Mouse (Mus musculus) heart, embryonic 12.5 days (tissue): ENCODE results near the gene Tfrc. TPM values are rescaled to one million over a fixed set of nuclear protein-coding genes. Genes with fewer than 3 reads are reported as not detected.
A peak's percentile ranks its signal among the peaks of the same experiment; 100 is the strongest.
"Not testable (repeated sequence)": the region's sequence is repeated elsewhere in the genome, so short reads cannot be mapped to it uniquely, and the experiment has no call there.

ENCODE experiments used
- ATAC-seq: fragments of 200-750 bp; cut with Nextera tagmentation; 2 replicates; pipeline ENCODE4 v1.8.0; 2017; ENCODE audit warnings: moderate TSS enrichment, moderate library complexity; ENCODE audit not compliant: insufficient number of reproducible peaks, low FRiP score
- H3K27ac ChIP-seq: fragments of 300-500 bp; sonication (generic); 2 replicates; pipeline ENCODE4 v1.5.1; 2016; ENCODE audit warnings: mild to moderate bottlenecking, moderate library complexity; ENCODE audit not compliant: poor library complexity, severe bottlenecking
- H3K27me3 ChIP-seq: fragments of 300-500 bp; sonication (generic); replicated peaks from 2 replicates; pipeline ENCODE4 v1.6.1; 2016; ENCODE audit warnings: mild to moderate bottlenecking, moderate library complexity
- H3K36me3 ChIP-seq: fragments of 300-500 bp; sonication (generic); 2 replicates; pipeline ENCODE4 v1.6.1; 2016; ENCODE audit warnings: mild to moderate bottlenecking, moderate library complexity
- H3K4me1 ChIP-seq: fragments of 300-500 bp; sonication (generic); replicated peaks from 2 replicates; pipeline ENCODE4 v1.6.1; 2016; ENCODE audit warnings: mild to moderate bottlenecking
- H3K4me2 ChIP-seq: fragments of 300-500 bp; sonication (generic); 2 replicates; pipeline ENCODE4 v1.6.1; 2016; ENCODE audit warnings: mild to moderate bottlenecking, moderate library complexity
- H3K4me3 ChIP-seq: fragments of 300-500 bp; sonication (generic); 2 replicates; pipeline ENCODE4 v1.5.1; 2016; ENCODE audit warnings: mild to moderate bottlenecking
- H3K9ac ChIP-seq: fragments of 300-500 bp; sonication (generic); 2 replicates; pipeline ENCODE4 v1.6.1; 2016; ENCODE audit warnings: mild to moderate bottlenecking, moderate library complexity
- H3K9me3 ChIP-seq: fragments of 300-500 bp; sonication (generic); replicated peaks from 2 replicates; pipeline ENCODE4 v1.6.1; 2016; ENCODE audit warnings: mild to moderate bottlenecking, moderate library complexity
- WGBS: fragments of 180-500 bp; shearing (Covaris S2); methylation state at CpG from one replicate; pipeline ENCODE4 v1.1.7; 2016; 5-methylcytosine and 5-hydroxymethylcytosine counted together
- polyA plus RNA-seq: library from polyadenylated mRNA; unstranded; fragments of >200 nt; fragmentation: Nextera tagmentation; extraction: Ambion mirVana; gene quantifications from 2 replicates; pipeline ENCODE4 v1.2.1, GENCODE M21; 2016

Tfrc gene
- polyA plus RNA-seq, 1 experiment from 2014 or later = 58.2 TPM

DNA sequence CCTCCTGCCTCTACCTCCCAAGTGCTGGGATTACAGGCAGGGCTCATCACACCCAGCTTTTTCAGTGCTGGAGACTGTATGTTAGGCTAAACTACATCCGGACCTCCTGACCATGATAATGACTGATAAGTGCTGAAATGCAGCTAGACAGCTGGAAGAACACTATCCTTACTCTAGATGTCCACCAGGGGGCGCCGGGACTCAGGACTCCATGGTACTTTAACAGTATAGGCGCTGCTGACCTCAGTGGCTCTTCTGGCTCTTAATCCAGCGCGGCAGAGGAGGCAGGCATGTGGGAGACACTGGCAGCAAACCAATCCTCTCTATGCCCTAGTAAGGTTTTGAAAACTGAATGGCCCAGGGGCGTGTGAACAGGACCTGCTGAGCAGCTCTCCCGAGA, 29.8 kb downstream of the Tfrc start:
- H3K4me1 ChIP-seq = peaks cover 15% of the 10 kb centered on the region; the same call in 1 of the 2 replicates
- no peaks in the 10 kb centered on the region for H3K27me3 ChIP-seq
- 9% methylated on average over 8 of the region's 8 CpGs for WGBS
- no peak overlapping the region for H3K9ac ChIP-seq
- no peak overlapping the region for H3K4me2 ChIP-seq
- no peak overlapping the region for H3K27ac ChIP-seq
- H3K4me3 ChIP-seq = no peak overlapping the region
- peak; percentile 66; the same call in 1 of the 2 replicates for ATAC-seq
- H3K36me3 ChIP-seq = no peaks in the 10 kb centered on the region
- H3K9me3 ChIP-seq = no peaks in the 10 kb centered on the region

- no peak overlapping the region for H3K27ac ChIP-seq
- H3K9ac ChIP-seq = no peak overlapping the region
- no peak for ATAC-seq
- WGBS = 59% methylated on average over 5 of the region's 5 CpGs
- no peaks in the 10 kb centered on the region for H3K9me3 ChIP-seq
- peaks cover 23% of the 10 kb centered on the region for H3K4me1 ChIP-seq
- no peaks in the 10 kb centered on the region for H3K36me3 ChIP-seq
- no peak overlapping the region for H3K4me3 ChIP-seq
- no peaks in the 10 kb centered on the region for H3K27me3 ChIP-seq
- no peak overlapping the region for H3K4me2 ChIP-seq
Observed at GRCm38 (mm10) chr16:32640096-32640495, 31.4 kb downstream of the Tfrc start.

DNA sequence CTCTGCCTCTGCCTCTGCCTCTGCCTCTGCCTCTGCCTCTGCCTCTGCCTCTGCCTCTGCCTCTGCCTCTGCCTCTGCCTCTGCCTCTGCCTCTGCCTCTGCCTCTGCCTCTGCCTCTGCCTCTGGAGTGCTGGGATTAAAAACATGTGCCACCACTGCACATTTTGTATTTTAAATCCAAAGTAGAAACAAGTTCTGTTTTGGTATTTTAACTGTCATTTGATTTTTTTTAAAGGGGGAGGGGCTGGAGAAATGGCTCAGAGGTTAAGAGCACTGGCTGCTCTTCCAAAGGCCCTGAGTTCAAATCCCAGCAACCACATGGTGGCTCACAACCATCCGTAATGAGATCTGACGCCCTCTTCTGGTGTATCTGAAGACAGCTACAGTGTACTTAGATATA, 32.0 kb downstream of the Tfrc start:
- H3K4me2 ChIP-seq, H3K4me3 ChIP-seq, ATAC-seq, H3K9ac ChIP-seq, H3K9me3 ChIP-seq, H3K27ac ChIP-seq, H3K27me3 ChIP-seq, H3K36me3 ChIP-seq: not testable (repeated sequence)
- H3K4me1 ChIP-seq = peaks cover 29% of the 10 kb centered on the region
- WGBS = 67% methylated on average over 2 of the region's 2 CpGs

DNA sequence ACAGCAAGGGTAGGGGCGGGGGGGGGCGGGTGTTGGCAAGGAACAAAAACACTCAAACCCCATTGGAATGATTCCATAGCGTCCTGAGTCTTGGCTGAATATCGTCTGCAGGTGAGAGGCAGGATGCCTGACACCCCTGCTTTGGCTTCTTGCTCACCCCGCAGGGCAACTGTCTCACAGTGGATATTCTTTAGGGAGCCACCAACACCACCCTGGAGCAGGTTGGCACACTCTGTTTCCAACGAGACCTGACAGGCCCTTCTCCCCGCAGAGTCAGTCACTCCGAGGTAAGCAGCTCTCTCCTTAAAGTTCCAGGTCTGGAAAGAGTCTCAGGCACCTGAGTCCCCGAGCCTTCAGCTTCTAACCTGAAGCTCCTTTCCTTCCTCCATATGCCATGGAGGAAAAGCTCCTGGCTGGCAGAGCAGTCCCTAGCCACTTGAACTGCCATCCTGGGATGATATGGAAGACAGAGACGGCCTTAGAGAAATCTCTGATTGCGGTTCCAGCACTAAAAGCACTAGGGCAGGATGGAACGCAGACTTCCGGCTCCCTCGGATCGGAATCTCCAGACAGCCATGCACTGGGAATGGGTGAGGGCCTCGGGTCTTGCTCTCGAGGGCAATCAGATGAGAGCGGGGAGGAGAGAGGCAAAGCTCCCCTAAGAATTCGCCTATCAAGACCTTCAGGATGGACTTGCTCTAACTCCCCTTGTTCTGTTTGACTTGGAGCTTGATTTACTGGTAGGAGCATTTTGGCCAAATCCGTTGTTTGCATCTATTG, 32.9 kb downstream of the Tfrc start:
- H3K27me3 ChIP-seq = no peaks in the 10 kb centered on the region
- H3K9ac ChIP-seq = no peak overlapping the region
- no peak overlapping the region for H3K4me2 ChIP-seq
- no peak overlapping the region for H3K4me3 ChIP-seq
- peaks cover 36% of the 10 kb centered on the region for H3K4me1 ChIP-seq
- no peak for ATAC-seq
- WGBS = 58% methylated on average over 18 of the region's 20 CpGs
- no peaks in the 10 kb centered on the region for H3K36me3 ChIP-seq
- H3K27ac ChIP-seq = no peak overlapping the region
- no peaks in the 10 kb centered on the region for H3K9me3 ChIP-seq

DNA sequence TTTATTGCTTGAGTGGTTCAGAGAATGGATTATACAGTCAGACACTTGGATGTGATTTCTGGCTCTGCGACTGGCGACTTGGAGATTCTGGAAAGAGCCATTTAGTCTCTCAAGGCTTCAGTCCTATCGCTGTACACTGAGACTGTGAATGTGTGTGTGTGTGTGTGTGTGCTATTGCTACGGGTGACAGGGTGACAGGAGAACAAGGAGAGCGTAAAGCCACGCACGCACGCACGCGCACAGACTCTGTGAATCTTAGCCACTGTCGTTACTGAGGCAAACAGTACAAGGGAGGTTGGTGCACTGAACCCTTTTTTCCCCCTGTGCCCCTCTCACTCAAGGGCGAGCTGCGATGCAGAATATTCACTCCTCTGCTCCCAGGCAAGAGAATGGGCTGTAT, 33.6 kb downstream of the Tfrc start:
- Histone ChIP-seq H3K4me2 (no peak overlapping the region), H3K27me3 (no peaks in the 10 kb centered on the region), H3K36me3 (no peaks in the 10 kb centered on the region), H3K4me3 (no peak overlapping the region), H3K9me3 (no peaks in the 10 kb centered on the region), H3K4me1 (peaks cover 36% of the 10 kb centered on the region), H3K9ac (no peak overlapping the region), H3K27ac (no peak overlapping the region)
- 74% methylated on average over 13 of the region's 13 CpGs for WGBS
- ATAC-seq = no peak

GRCm38 (mm10) chr16:32643661-32644061, 34.9 kb downstream of the Tfrc start, which contains the start of gene Tnk2:
Gene Tnk2, plus strand, starts transcription at chr16:32643874.
- WGBS = 4% methylated on average over 38 of the region's 40 CpGs
- peak within 1 kb of the TSS; percentile 93 for H3K4me2 ChIP-seq
- H3K27ac ChIP-seq = peak within 1 kb of the TSS; percentile 54
- H3K4me1 ChIP-seq = peaks cover 36% of the 10 kb centered on the region
- ATAC-seq = peak; percentile 89
- H3K9ac ChIP-seq = peak within 1 kb of the TSS; percentile 90
- H3K27me3 ChIP-seq = no peaks in the 10 kb centered on the region
- H3K4me3 ChIP-seq = peak within 1 kb of the TSS; percentile 87
- no peaks in the 10 kb centered on the region for H3K36me3 ChIP-seq
- H3K9me3 ChIP-seq = no peaks in the 10 kb centered on the region

DNA sequence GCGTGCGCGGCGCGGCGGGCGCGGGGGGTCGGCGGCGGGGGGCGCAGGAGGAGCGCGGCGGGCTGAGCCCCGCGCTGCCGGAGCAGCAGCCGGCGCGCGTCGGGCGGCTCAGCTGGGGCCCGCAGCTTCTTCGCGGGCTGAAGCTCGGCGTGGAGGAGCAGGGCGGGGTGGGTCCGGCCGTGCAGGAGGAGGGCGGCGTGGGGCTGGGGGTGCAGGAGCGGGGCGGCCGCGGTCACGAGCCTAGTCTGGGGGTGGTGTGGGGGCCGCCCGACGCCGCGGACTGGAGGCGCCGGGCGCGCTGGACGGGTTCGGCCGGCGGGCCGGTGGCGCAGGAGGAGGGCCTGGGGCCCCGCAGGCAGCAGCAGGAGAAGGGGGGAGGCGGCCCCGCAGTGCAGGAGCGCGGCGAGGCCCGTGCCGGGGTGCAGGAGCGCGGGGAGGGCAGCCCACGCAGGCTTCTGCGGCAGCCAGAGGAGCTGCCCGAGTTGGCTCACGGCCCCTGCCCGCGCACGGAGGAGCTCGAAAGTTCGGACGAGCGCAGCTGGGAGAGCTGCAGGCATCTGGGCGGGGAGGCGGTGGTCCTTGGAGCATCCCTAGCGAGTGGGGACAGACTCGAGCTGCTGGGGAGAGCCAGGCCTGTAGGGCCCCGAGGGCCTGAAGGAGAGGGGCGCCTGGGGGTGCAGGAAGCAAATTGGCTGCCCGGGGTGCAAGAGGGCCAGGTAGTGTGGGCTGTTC, 35.5 kb downstream of the Tfrc start:
- WGBS = under 1% methylated on average over 50 of the region's 82 CpGs
- no peaks in the 10 kb centered on the region for H3K27me3 ChIP-seq
- no peaks in the 10 kb centered on the region for H3K36me3 ChIP-seq
- peak overlapping the region; percentile 90 for H3K9ac ChIP-seq
- peaks cover 36% of the 10 kb centered on the region for H3K4me1 ChIP-seq
- peak overlapping the region; percentile 54 for H3K27ac ChIP-seq
- peak overlapping the region; percentile 87 for H3K4me3 ChIP-seq
- H3K9me3 ChIP-seq = no peaks in the 10 kb centered on the region
- peak overlapping the region; percentile 93 for H3K4me2 ChIP-seq
- peak; percentile 65 for ATAC-seq

- Histone ChIP-seq H3K9ac (peak overlapping the region; percentile 90), H3K36me3 (no peaks in the 10 kb centered on the region), H3K27ac (peak overlapping the region; percentile 54; the same call in 1 of the 2 replicates), H3K4me1 (peaks cover 36% of the 10 kb centered on the region), H3K9me3 (no peaks in the 10 kb centered on the region), H3K4me2 (peak overlapping the region; percentile 93), H3K27me3 (no peaks in the 10 kb centered on the region), H3K4me3 (peak overlapping the region; percentile 87)
- WGBS = 12% methylated on average over 12 of the region's 12 CpGs
- no peak for ATAC-seq
Observed at GRCm38 (mm10) chr16:32644801-32645170, 36.1 kb downstream of the Tfrc start.

GRCm38 (mm10) chr16:32645361-32645914, 36.7 kb downstream of the Tfrc start:
- ATAC-seq = peak; percentile 65
- no peaks in the 10 kb centered on the region for H3K36me3 ChIP-seq
- no peaks in the 10 kb centered on the region for H3K9me3 ChIP-seq
- WGBS = 10% methylated on average over 14 of the region's 14 CpGs
- H3K9ac ChIP-seq = peak overlapping the region; percentile 90; the same call in 1 of the 2 replicates
- H3K4me3 ChIP-seq = peak overlapping the region; percentile 87
- no peaks in the 10 kb centered on the region for H3K27me3 ChIP-seq
- H3K27ac ChIP-seq = no peak overlapping the region
- peak overlapping the region; percentile 93 for H3K4me2 ChIP-seq
- peaks cover 33% of the 10 kb centered on the region for H3K4me1 ChIP-seq

DNA sequence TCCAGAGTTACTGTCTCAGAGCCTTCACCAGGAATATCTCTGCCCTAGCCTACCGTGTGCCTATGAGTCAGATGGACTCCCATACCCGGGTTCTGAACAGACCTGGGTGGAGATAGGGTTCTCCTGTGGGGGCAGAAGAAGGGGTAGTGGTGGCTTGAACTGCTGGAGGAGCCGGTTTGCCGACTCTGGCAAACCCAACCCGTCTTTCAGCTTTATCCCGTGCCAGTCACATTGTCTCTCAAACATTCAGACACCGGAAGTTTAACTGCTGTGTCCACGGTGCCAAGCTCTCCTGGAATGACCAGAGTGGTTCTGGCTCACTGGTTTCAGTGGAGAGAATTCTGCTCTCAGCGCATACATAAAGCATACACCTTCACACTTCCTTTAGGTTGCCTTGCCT, 37.3 kb downstream of the Tfrc start:
- Histone ChIP-seq H3K9ac (no peak overlapping the region), H3K9me3 (no peaks in the 10 kb centered on the region), H3K27ac (no peak overlapping the region), H3K4me2 (peak overlapping the region; percentile 93), H3K36me3 (no peaks in the 10 kb centered on the region), H3K4me1 (peaks cover 36% of the 10 kb centered on the region), H3K27me3 (no peaks in the 10 kb centered on the region), H3K4me3 (no peak overlapping the region; the same call in 1 of the 2 replicates)
- no peak for ATAC-seq
- 85% methylated on average over 9 of the region's 9 CpGs for WGBS

- Histone ChIP-seq H3K27ac (no peak overlapping the region), H3K4me3 (no peak overlapping the region), H3K9me3 (no peaks in the 10 kb centered on the region), H3K4me2 (no peak overlapping the region), H3K9ac (no peak overlapping the region), H3K27me3 (no peaks in the 10 kb centered on the region), H3K36me3 (no peaks in the 10 kb centered on the region), H3K4me1 (peaks cover 28% of the 10 kb centered on the region)
- ATAC-seq = no peak
Observed at GRCm38 (mm10) chr16:32647712-32648111, 39.0 kb downstream of the Tfrc start.
